Comparison of ENCODE assay signal across 9 mouse cellular contexts in the genomic region with DNA sequence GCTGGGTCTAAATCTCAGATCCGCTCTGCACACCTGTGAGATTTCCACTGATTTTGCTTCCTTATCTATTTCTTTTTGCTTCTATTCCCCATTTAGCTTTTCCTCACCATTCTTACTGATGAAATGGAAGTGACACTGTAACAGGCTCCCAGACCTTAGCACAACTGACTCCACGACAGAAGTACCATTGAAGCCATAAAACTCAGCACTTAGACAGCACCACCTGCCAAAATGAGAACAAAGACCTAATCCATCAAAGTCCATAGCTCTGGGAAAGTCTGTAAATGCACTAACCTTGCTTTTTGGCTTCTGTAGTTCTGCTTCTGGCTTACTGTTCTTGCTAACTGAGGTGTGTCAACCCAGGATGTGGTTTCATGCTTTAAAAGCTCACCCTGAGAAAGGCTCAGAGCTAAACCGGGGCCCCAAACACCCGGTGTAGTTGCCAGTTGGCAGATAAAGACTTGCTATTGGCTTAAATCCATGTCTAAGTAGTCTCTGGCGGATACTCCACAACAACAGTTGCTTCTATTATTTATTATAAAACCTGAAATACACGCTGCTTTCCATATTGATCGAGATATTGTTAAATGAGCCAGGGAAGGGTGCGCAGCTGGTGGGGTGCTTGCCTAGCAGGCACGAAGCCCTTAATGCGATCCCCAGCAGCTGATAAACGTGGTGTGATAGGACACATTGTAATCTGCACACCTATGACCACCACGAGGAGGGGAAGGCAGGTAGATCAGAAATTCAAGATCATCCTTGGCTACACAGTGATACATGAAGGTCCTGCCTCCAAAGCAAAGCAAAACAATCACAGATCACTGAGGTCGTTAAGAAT.
DNase-seq lines count a peak whose midpoint lies in the region; ATAC-seq lines count a peak whose summit lies in the region.
"Had no signal": no experiment of that assay in that cellular context is flagged by ENCODE, and none has a peak within 500 bp of the region (broad histone marks: within the 10 kb centered on the region; RNA-seq: fewer than 3 reads in every experiment).

No protein-coding gene starts in this region.

- DNase-seq in cerebellum, adult 9-10 months = peak; percentile 23
- DNase-seq in cerebellum, adult 11-12 months = no peak
- DNase-seq in right cerebral cortex, postnatal 4 days = peak; percentile 4
- DNase-seq in right cerebral cortex, postnatal 14 days = no peak
- DNase-seq in frontal cortex, postnatal 10 days (ENCODE audit: low spot score in 2 of 2) = no peak
- no peak for DNase-seq in retina, postnatal 1 day
- no peak for DNase-seq in right cerebral cortex, adult 18-20 months
- DNase-seq: lung, embryonic 14.5 days had no signal

- H3K36me3 ChIP-seq in midbrain, embryonic 15.5 days (replicated peaks) = no peaks in the 10 kb centered on the region

- WGBS in midbrain, embryonic 15.5 days = 47% methylated on average over 13 of the region's 13 CpGs

- no peak overlapping the region for H3K27ac ChIP-seq in midbrain, embryonic 15.5 days

- no peak overlapping the region for H3K4me2 ChIP-seq in midbrain, embryonic 15.5 days
- H3K4me2 ChIP-seq: lung, embryonic 14.5 days had no signal

- H3K9me3 ChIP-seq in midbrain, embryonic 15.5 days = no peaks in the 10 kb centered on the region

- no peak overlapping the region for H3K9ac ChIP-seq in midbrain, embryonic 15.5 days
- H3K9ac ChIP-seq: lung, embryonic 14.5 days had no signal

- peak; percentile 30; the same call in 1 of the 2 replicates for ATAC-seq in midbrain, embryonic 15.5 days (replicated peaks)

- H3K4me1 ChIP-seq in midbrain, embryonic 15.5 days = 0 out of 2 replicates have a peak, but pooled peaks cover 6% of the 10 kb centered on the region

- H3K4me3 ChIP-seq in midbrain, embryonic 15.5 days = no peak overlapping the region

- H3K27me3 ChIP-seq in midbrain, embryonic 15.5 days (replicated peaks) = no peaks in the 10 kb centered on the region

Comparison
In these comparisons a context has a peak if more than half of its experiments do, and no peak if none do; other contexts are left out.
1. DNase-seq: peak in cerebellum, adult 9-10 months (single experiment) and right cerebral cortex, postnatal 4 days (single experiment); none in cerebellum, adult 11-12 months (single experiment), right cerebral cortex, postnatal 14 days (single experiment), frontal cortex, postnatal 10 days (0 of 2), retina, postnatal 1 day (single experiment) and right cerebral cortex, adult 18-20 months (single experiment).